Mouse (Mus musculus) small intestine, adult 2 months (tissue): Measurements from ENCODE around the gene Sugt1.

ENCODE experiments used
- CTCF ChIP-seq: fragments of 200-500 bp; IDR thresholded peaks from 2 replicates; pipeline ENCODE4 v1.5.1; 2012; ENCODE audit warnings: low read depth, mild to moderate bottlenecking, control low read depth, inconsistent platforms, low read length, moderate library complexity, mixed read lengths; ENCODE audit not compliant: insufficient replicate concordance, insufficient read length; ENCODE audit errors: extremely low read depth
- POLR2A ChIP-seq: fragments of 200-500 bp; IDR thresholded peaks from 2 replicates; pipeline ENCODE4 v1.6.1; 2012; ENCODE audit warnings: low read depth, mild to moderate bottlenecking, control low read depth, inconsistent platforms, low read length, moderate library complexity

GRCm38 (mm10) chr14:79589401-79589800, 1.9 kb downstream of the Sugt1 start:
- TF ChIP-seq POLR2A (no peak), CTCF (no peak)
